Mouse (Mus musculus) limb, embryonic 10.5 days (tissue): ENCODE measurements at regions not wholly inside any gene's neighbourhood (a gene's known extent, or its start where the extent isn't known, plus 50 kb on each side); places are given as distances from the start of the nearest gene placed in this dataset.

ENCODE experiments used
- DNase-seq: peaks from one replicate; pipeline ENCODE4 v3.0.0-alpha.2; 2017; ENCODE audit warnings: low spot score
- H3K27ac ChIP-seq: fragments of 300-500 bp; sonication (generic); 2 replicates; pipeline ENCODE4 v1.5.1; 2016; ENCODE audit warnings: mild to moderate bottlenecking
- H3K27me3 ChIP-seq: fragments of 300-500 bp; sonication (generic); 2 replicates; pipeline ENCODE4 v1.6.1; 2016; ENCODE audit warnings: low read depth, mild to moderate bottlenecking; ENCODE audit not compliant: poor library complexity, severe bottlenecking
- H3K36me3 ChIP-seq: fragments of 300-500 bp; sonication (generic); 2 replicates; pipeline ENCODE4 v1.6.1; 2016; ENCODE audit warnings: mild to moderate bottlenecking, moderate library complexity
- H3K4me1 ChIP-seq: fragments of 300-500 bp; sonication (generic); 2 replicates; pipeline ENCODE4 v1.6.1; 2016
- H3K4me3 ChIP-seq: fragments of 300-500 bp; sonication (generic); 2 replicates; pipeline ENCODE4 v1.5.1; 2016; ENCODE audit warnings: mild to moderate bottlenecking, moderate library complexity
- H3K9me3 ChIP-seq: fragments of 300-500 bp; sonication (generic); replicated peaks from 2 replicates; pipeline ENCODE4 v1.6.1; 2016; ENCODE audit warnings: mild to moderate bottlenecking
- WGBS: fragments of 180-500 bp; shearing (Covaris S2); methylation state at CpG from one replicate; pipeline ENCODE4 v1.1.7; 2016; 5-methylcytosine and 5-hydroxymethylcytosine counted together

DNA sequence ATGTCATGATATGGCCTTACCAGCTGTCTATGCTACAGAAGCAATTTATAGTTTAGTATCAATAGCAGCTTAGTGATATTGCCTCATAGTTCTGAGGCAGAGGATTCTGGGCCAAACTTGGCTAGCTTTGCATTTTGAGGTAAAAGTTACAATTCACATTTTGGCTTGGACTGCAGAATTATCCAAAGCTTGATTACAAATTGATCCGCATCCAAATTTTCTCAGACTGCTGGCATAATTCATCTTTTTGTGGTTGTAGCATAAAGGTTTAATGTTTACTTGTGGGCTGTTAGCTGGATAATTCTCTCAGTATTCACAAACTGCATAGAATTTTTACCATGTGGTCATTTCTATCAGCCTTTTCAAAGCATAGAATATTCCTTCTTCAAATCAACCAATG, 589.9 kb upstream of the Pdcd1 start:
- DNase-seq = no peak
- Histone ChIP-seq H3K4me1 (no peaks in the 10 kb centered on the region), H3K4me3 (no peak overlapping the region), H3K36me3 (no peaks in the 10 kb centered on the region), H3K9me3 (no peaks in the 10 kb centered on the region), H3K27ac (no peak overlapping the region), H3K27me3 (no peaks in the 10 kb centered on the region)
- 91% methylated on average over 1 of the region's 1 CpGs for WGBS

DNA sequence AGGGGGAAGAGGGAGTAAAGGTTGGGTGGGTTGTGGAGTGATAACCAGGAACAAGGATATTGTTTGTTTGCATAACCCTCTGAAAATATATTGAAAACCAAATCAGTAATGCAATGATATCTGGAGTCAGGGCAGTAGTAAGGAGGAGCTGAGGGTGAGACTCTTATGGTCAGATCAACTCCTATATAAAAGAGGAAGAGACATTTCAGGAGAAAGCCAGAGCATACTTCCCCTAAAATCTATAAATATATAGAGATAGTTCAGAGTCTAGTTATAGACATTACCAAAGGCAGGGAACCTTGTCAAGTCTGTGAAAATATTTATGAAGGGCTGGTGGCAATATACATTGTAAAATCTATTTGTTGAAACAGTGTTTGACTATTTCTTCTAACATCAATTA, 605.9 kb upstream of the Pdcd1 start:
- Histone ChIP-seq H3K27me3 (no peaks in the 10 kb centered on the region), H3K9me3 (no peaks in the 10 kb centered on the region), H3K4me1 (no peaks in the 10 kb centered on the region), H3K27ac (no peak overlapping the region), H3K4me3 (no peak overlapping the region), H3K36me3 (no peaks in the 10 kb centered on the region)
- DNase-seq = no peak

DNA sequence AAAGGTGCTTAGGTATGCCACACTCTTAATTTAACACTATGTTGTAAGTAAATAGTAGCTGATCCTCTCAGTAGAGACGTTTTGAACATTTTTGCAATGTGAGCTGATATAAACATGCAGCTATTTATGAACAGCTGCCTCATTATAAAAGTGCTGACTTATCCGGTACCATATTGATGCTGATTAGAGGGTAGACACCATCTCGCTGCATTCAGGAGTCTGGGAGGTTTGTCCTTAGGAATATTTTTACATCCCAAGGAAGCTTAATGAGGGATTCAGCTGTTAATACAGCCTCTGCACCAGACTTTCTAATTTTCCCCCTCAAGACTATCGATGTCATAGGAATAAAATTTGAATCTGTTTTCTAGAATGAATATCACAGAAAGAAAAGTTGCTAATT, 619.3 kb upstream of the Pdcd1 start:
- Histone ChIP-seq H3K9me3 (no peaks in the 10 kb centered on the region), H3K27ac (no peak overlapping the region), H3K36me3 (no peaks in the 10 kb centered on the region), H3K4me3 (no peak overlapping the region), H3K27me3 (no peaks in the 10 kb centered on the region), H3K4me1 (no peaks in the 10 kb centered on the region)
- no peak for DNase-seq
- 83% methylated on average over 4 of the region's 4 CpGs for WGBS

DNA sequence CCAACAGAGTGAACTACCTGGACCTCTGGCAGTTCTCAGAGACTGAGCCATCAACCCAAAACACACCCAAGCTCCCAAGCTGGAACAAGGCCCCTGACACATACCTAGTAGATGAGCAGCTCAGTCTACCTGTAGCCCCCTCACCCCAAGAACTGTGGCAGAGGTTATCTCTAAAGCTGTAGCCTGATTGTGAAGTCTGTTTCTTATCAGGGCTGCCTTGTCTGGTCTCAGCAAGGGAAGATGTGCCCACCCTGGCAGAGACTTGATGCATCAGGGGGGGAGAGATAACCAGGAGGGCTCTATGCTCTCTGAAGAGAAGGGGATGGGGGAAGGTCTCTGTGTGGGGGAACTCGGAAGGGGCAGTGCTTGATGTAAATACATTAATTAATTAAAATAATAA, 612.9 kb upstream of the Fam174a start:
- 90% methylated on average over 1 of the region's 1 CpGs for WGBS

DNA sequence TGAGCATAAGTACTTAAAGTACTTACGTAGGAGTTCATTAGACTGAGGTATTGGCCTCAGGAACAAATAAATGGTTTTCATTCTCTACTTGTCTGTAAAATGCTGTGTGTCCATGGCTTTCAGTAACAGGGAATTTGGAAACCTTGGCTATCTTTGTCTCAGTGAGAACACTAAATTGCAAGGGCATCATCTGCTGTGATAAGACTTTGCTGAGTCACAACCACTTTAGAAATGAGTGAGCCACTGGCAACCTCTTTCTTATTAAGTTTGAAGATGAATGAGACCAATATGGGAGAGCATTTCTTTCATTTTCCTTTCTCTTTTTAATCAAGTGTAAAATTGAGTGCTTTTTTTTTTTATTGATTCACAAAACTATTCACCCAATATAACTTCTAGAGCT, 611.7 kb upstream of the Fam174a start:
- Histone ChIP-seq H3K4me1 (no peaks in the 10 kb centered on the region), H3K9me3 (no peaks in the 10 kb centered on the region), H3K4me3 (no peak overlapping the region), H3K27me3 (no peaks in the 10 kb centered on the region), H3K36me3 (no peaks in the 10 kb centered on the region), H3K27ac (no peak overlapping the region)
- DNase-seq = no peak
- 95% methylated on average over 1 of the region's 1 CpGs for WGBS

More for the DNA sequence above, 612.9 kb upstream of the Fam174a start:
- Histone ChIP-seq H3K4me3 (no peak overlapping the region), H3K36me3 (no peaks in the 10 kb centered on the region), H3K27me3 (no peaks in the 10 kb centered on the region), H3K9me3 (no peaks in the 10 kb centered on the region), H3K4me1 (no peaks in the 10 kb centered on the region), H3K27ac (no peak overlapping the region)
- no peak for DNase-seq

DNA sequence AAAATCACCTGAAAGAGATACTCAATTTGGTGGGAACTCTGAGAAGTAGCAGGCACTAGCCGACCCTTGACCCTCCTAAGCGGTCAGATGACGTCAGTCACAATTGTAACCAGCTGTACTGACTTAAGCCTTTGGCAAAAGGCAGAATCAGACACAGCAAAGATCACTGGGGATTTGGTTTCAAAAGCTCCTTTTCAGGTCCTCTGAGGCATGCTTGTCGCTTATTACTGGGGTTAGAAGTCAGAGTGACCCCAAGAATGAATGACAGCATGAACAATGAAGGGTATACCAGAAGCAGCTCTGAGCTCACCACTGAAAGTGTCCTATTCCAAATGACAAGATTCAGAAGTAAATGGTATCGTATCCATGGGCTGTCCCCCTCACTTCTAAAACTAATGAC, 600.6 kb upstream of the Fam174a start:
- 32% methylated on average over 5 of the region's 5 CpGs for WGBS
- Histone ChIP-seq H3K9me3 (no peaks in the 10 kb centered on the region), H3K36me3 (no peaks in the 10 kb centered on the region), H3K4me1 (peaks cover 8% of the 10 kb centered on the region; the same call in 1 of the 2 replicates), H3K27me3 (no peaks in the 10 kb centered on the region), H3K4me3 (no peak overlapping the region), H3K27ac (no peak overlapping the region)
- DNase-seq = peak; percentile 34

DNA sequence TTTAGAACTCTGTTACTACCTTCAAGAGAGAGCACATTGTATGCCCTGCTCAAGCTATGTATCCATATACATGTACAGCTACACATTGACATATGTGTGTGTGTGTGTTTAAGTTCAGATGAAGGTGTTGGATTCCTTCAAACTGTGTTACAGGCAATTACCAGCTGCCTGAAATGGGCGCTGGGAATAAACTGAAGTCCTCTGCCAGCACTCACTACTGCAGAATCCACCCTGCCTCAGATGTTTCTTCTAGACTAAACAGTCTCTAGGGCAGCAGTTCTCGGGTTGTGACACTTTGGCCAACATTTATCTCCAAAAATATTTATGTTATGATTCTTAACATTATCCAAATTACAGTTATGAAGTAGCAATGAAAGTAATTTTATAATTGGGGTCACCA, 595.7 kb upstream of the Fam174a start:
- Histone ChIP-seq H3K4me3 (no peak overlapping the region), H3K27ac (no peak overlapping the region), H3K9me3 (no peaks in the 10 kb centered on the region), H3K27me3 (no peaks in the 10 kb centered on the region), H3K4me1 (peaks cover 5% of the 10 kb centered on the region; the same call in 1 of the 2 replicates), H3K36me3 (no peaks in the 10 kb centered on the region)
- DNase-seq = no peak
- WGBS = 80% methylated on average over 2 of the region's 2 CpGs

DNA sequence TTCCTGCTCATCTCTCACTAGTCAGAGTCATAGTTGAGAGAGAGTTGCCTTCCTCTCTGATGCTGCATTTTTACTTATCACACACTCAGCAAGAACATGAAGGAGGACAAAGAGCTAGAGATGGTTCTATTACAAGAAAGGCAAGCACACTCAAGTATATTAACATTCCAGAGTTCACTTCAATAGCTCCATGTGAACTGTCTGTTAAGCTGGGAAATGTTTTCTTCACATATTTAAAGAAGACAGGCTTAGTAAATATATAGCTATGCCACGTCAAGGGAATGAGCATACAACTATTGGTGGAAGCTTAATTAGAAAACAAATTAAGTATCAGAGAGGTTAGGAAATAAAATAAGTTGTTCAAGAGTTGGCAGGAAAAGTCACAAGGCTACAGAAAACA, 559.9 kb upstream of the Fam174a start:
- Histone ChIP-seq H3K9me3 (no peaks in the 10 kb centered on the region), H3K27me3 (no peaks in the 10 kb centered on the region), H3K36me3 (no peaks in the 10 kb centered on the region), H3K27ac (no peak overlapping the region), H3K4me1 (no peaks in the 10 kb centered on the region), H3K4me3 (no peak overlapping the region)
- no peak for DNase-seq
- WGBS = 79% methylated on average over 1 of the region's 1 CpGs

DNA sequence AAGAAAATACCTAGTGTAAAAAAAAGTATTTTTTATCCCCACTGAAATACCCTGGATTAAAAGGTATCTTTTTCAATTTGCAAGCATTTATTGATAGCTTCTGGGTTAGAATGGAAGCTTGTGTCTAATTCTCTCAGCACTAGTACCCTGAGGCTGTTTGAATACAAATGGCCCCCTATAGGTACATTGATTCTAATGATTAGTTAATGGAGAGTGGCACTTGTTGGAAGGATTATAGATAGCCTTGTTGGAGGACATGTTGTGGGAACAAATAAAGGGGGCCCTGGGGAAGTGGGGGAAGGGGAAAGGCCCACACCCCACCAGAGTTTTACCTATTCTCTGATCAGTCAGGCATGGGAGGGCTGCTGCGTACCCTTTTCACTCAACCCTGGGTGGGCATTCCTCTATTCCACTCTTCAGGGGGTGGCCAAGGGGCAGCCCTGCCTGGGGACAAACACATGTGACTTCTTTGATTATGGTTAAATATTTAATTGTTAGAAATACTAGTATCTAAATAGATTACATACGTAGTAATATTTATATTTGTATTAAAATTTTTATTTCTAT, 524.3 kb upstream of the Fam174a start:
- no peaks in the 10 kb centered on the region; the same call in 1 of the 2 replicates for H3K4me1 ChIP-seq
- H3K36me3 ChIP-seq = no peaks in the 10 kb centered on the region
- H3K9me3 ChIP-seq = no peaks in the 10 kb centered on the region
- H3K27ac ChIP-seq = no peak overlapping the region
- 92% methylated on average over 2 of the region's 2 CpGs for WGBS
- H3K27me3 ChIP-seq = no peaks in the 10 kb centered on the region
- H3K4me3 ChIP-seq = no peak overlapping the region
- no peak for DNase-seq

DNA sequence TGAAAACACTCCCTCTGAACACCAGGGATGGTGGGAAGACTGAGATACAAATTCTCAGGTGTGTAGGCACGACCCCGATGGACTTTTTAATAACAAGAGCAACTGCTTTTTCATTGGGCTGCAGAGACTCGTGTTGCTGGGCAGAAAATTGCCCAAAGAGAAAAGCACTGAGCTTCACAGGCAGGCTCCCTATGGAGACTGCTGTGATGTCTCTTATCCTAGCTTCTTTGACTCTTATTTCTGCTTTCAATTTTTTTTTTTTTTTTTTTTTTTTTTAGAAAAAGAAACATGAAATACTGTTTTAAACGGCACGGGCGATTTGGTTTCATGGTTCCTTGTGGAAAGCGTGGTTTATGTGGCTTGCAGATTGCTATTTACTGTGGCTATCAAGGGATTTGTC, 522.8 kb upstream of the Fam174a start:
- H3K36me3 ChIP-seq = no peaks in the 10 kb centered on the region
- 77% methylated on average over 7 of the region's 7 CpGs for WGBS

DNA sequence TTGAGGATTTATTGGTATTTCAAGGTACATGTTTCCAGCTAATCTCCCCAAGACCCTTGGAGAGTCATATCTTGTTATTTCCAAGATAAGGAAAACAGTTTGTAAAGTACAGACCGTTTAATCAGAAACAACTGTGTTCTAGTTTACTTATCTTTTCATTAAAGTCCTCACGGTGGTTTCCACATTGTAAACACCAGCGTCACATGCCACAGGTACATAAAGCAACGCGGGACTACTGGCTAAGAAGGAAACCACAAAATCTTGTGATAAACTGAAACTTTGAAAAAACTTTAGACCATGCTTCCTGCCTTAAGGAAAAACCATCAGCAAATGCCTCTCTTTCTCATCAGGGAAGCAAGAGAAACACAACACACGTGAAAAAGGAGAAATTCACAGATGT, 522.4 kb upstream of the Fam174a start:
- Histone ChIP-seq H3K4me3 (no peak overlapping the region), H3K36me3 (no peaks in the 10 kb centered on the region), H3K4me1 (peaks cover 4% of the 10 kb centered on the region; the same call in 1 of the 2 replicates), H3K9me3 (no peaks in the 10 kb centered on the region), H3K27me3 (no peaks in the 10 kb centered on the region), H3K27ac (no peak overlapping the region)
- 68% methylated on average over 6 of the region's 6 CpGs for WGBS
- no peak for DNase-seq

More for the DNA sequence above, 522.8 kb upstream of the Fam174a start:
- Histone ChIP-seq H3K4me1 (no peaks in the 10 kb centered on the region; the same call in 1 of the 2 replicates), H3K27me3 (no peaks in the 10 kb centered on the region), H3K27ac (no peak overlapping the region), H3K9me3 (no peaks in the 10 kb centered on the region), H3K4me3 (no peak overlapping the region)
- no peak for DNase-seq

DNA sequence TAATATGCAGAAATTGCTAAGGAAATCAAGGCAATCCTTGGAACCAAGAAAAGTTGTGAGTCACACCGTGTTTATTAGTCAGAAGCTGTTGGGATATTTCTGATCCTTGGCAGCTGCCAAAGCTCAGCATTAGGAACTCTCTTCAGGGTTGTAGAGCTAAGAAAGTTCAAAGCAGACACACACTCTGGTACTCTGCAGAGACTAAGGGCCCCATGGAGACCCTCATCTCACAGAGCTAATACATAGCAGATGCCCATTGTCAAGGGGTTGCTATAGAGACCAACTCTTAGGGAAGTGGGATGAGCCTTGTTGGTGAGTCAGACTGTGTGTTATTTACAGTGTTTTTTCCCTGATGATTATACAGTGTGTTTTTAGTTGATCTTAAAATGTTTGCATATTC, 517.4 kb upstream of the Fam174a start:
- Histone ChIP-seq H3K4me1 (peaks cover 4% of the 10 kb centered on the region; the same call in 1 of the 2 replicates), H3K27me3 (no peaks in the 10 kb centered on the region), H3K36me3 (no peaks in the 10 kb centered on the region), H3K9me3 (no peaks in the 10 kb centered on the region), H3K27ac (no peak overlapping the region), H3K4me3 (no peak overlapping the region)
- WGBS = 60% methylated on average over 1 of the region's 1 CpGs
- DNase-seq = no peak

DNA sequence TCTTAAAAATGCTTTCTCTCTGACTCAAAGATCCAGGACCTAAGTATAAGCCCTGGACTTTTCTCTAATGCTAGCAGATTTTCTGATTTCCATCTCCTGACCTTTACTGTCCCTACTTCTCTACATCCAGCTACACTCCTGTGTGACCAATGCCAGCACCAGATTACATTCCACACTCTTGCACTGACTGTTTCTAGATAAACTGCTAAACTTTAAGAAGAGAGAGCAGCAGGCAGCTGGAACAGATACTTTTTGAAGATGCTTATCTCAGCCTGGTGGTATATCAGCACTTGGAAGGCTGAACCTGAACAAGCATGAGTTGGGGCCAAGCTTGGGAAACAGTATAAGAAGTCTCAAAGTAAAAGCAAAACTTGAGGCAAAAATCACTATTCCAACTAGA, 509.7 kb upstream of the Fam174a start:
- H3K4me3 ChIP-seq = no peak overlapping the region
- no peaks in the 10 kb centered on the region for H3K4me1 ChIP-seq
- DNase-seq = no peak
- H3K36me3 ChIP-seq = no peaks in the 10 kb centered on the region
- no peaks in the 10 kb centered on the region for H3K9me3 ChIP-seq
- no peaks in the 10 kb centered on the region for H3K27me3 ChIP-seq
- no peak overlapping the region for H3K27ac ChIP-seq

DNA sequence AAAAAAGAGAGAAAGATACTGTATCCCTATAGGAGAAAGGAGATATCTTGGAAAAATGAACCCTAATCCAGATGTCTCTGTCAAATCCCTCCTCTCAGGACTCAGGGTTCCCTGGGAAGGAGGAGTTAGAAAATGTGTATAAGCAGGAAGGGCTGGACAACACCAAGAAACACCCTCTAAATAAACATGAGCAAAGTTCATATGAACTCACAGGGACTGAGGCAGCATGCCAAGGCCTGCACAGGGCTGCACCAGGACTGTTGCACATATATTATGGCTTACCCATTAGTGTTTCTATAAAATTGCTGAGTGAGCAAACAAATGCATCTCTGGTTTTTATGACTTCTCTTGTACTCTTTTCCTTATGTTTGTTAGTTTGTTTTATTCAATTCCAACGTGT, 508.5 kb upstream of the Fam174a start:
- H3K4me3 ChIP-seq = no peak overlapping the region
- 68% methylated on average over 1 of the region's 1 CpGs for WGBS
- no peaks in the 10 kb centered on the region for H3K9me3 ChIP-seq
- no peak overlapping the region for H3K27ac ChIP-seq
- H3K4me1 ChIP-seq = no peaks in the 10 kb centered on the region
- no peaks in the 10 kb centered on the region for H3K27me3 ChIP-seq
- no peak for DNase-seq
- H3K36me3 ChIP-seq = no peaks in the 10 kb centered on the region
